In genomic region chr1:37341347-37341746, GRCm38 (mm10) we compare ENCODE assay signal across 18 mouse cellular contexts. TPM values are rescaled to one million over a fixed set of nuclear protein-coding genes. Genes with fewer than 3 reads are reported as not detected.
A peak's percentile ranks its signal among the peaks of the same experiment; 100 is the strongest.
DNase-seq lines count a peak whose midpoint lies in the region; ATAC-seq and TF ChIP-seq lines count a peak whose summit lies in the region.
"Had no signal": no experiment of that assay in that cellular context is flagged by ENCODE, and none has a peak within 500 bp of the region (broad histone marks: within the 10 kb centered on the region; RNA-seq: fewer than 3 reads in every experiment).

No protein-coding gene starts in this region.

- no peak overlapping the region for H3K9ac ChIP-seq in kidney, postnatal 0 days (ENCODE audit: low read depth, low read length)
- no peak overlapping the region for H3K9ac ChIP-seq in intestine, embryonic 16.5 days (ENCODE audit: low read depth, low read length)
- 0 out of 2 replicates have a peak overlapping the region, but pooled peaks have one; percentile 21 for H3K9ac ChIP-seq in liver, postnatal 0 days (replicated peaks)
- H3K9ac ChIP-seq: forebrain, embryonic 12.5 days; hindbrain, embryonic 14.5 days; midbrain, embryonic 12.5 days had no signal

- no peak overlapping the region for H3K4me3 ChIP-seq in heart, embryonic 10.5 days
- no peak overlapping the region for H3K4me3 ChIP-seq in kidney, postnatal 0 days (replicated peaks; ENCODE audit: low read depth, low read length)
- no peak overlapping the region for H3K4me3 ChIP-seq in intestine, embryonic 16.5 days (ENCODE audit: low read length)
- no peak overlapping the region for H3K4me3 ChIP-seq in liver, postnatal 0 days (ENCODE audit: low read depth, low read length)
- H3K4me3 ChIP-seq: forebrain, embryonic 12.5 days; midbrain, embryonic 12.5 days had no signal

- DNase-seq in heart, embryonic 10.5 days (ENCODE audit: low spot score): no peak
- DNase-seq in heart, postnatal 10 days: no peak
- peak; percentile 36 for DNase-seq in kidney, postnatal 0 days (ENCODE audit: low spot score)
- no peak for DNase-seq in kidney, postnatal 4 days
- DNase-seq in liver, postnatal 0 days: no peak
- no peak for DNase-seq in embryo, embryonic 11 days
- DNase-seq: adrenal gland, postnatal 36 days; lung, adult 2 months; right cerebral cortex, postnatal 14 days; thymus, adult 2 months; thymus, postnatal 4 days had no signal

- intact Hi-C loops in heart, postnatal 10 days (cut with DNase I): no loop called here

- no peak overlapping the region for H3K4me2 ChIP-seq in kidney, postnatal 0 days (ENCODE audit: low read length)
- no peak overlapping the region for H3K4me2 ChIP-seq in intestine, embryonic 16.5 days (ENCODE audit: low read depth, low read length)
- H3K4me2 ChIP-seq in liver, postnatal 0 days (ENCODE audit: low read depth, low read length): 0 out of 2 replicates have a peak overlapping the region, but pooled peaks have one; percentile 13
- H3K4me2 ChIP-seq: forebrain, embryonic 12.5 days; hindbrain, embryonic 14.5 days; midbrain, embryonic 12.5 days had no signal

- no peaks in the 10 kb centered on the region for H3K27me3 ChIP-seq in heart, embryonic 10.5 days (ENCODE audit: insufficient read depth, poor library complexity, severe bottlenecking)
- H3K27me3 ChIP-seq in kidney, postnatal 0 days (ENCODE audit: insufficient read depth, low read length): no peaks in the 10 kb centered on the region
- no peaks in the 10 kb centered on the region for H3K27me3 ChIP-seq in intestine, embryonic 16.5 days (replicated peaks; ENCODE audit: control insufficient read depth, insufficient read depth, low read length)
- H3K27me3 ChIP-seq in liver, postnatal 0 days (ENCODE audit: insufficient read depth, low read length): no peaks in the 10 kb centered on the region
- H3K27me3 ChIP-seq: forebrain, embryonic 12.5 days; midbrain, embryonic 12.5 days had no signal

- no peak for ATAC-seq in kidney, postnatal 0 days (replicated peaks; ENCODE audit: low FRiP score, low read depth)
- ATAC-seq in intestine, embryonic 16.5 days: peak; percentile 71
- peak; percentile 93 for ATAC-seq in liver, postnatal 0 days
- no peak for ATAC-seq in erythroid progenitor cell, adult 5-6 weeks (replicated peaks; ENCODE audit: low FRiP score, poor library complexity, severe bottlenecking)
- ATAC-seq: CD4-positive, CD25-positive, alpha-beta regulatory T cell, adult 4 months; inflammation-experienced regulatory T-cells, adult 6 months had no signal

- no peak for TF ChIP-seq CTCF in kidney, postnatal 0 days (IDR thresholded peaks at IDR 0.05; ENCODE audit: low read depth)
- TF ChIP-seq CTCF in liver, postnatal 0 days (IDR thresholded peaks at IDR 0.05; ENCODE audit: low read depth): no peak

- no peaks in the 10 kb centered on the region for H3K9me3 ChIP-seq in heart, embryonic 10.5 days
- no peaks in the 10 kb centered on the region for H3K9me3 ChIP-seq in kidney, postnatal 0 days (replicated peaks; ENCODE audit: low read length)
- H3K9me3 ChIP-seq in intestine, embryonic 16.5 days (ENCODE audit: control insufficient read depth, low read length): no peaks in the 10 kb centered on the region
- H3K9me3 ChIP-seq in liver, postnatal 0 days (ENCODE audit: low read length): no peaks in the 10 kb centered on the region
- H3K9me3 ChIP-seq: forebrain, embryonic 12.5 days; midbrain, embryonic 12.5 days had no signal

- H3K4me1 ChIP-seq in heart, embryonic 10.5 days: peaks cover 36% of the 10 kb centered on the region
- no peaks in the 10 kb centered on the region for H3K4me1 ChIP-seq in kidney, postnatal 0 days (replicated peaks; ENCODE audit: insufficient read depth, low read length)
- peaks cover 3% of the 10 kb centered on the region; the same call in 1 of the 2 replicates for H3K4me1 ChIP-seq in intestine, embryonic 16.5 days (ENCODE audit: control insufficient read depth, insufficient read depth, low read length)
- H3K4me1 ChIP-seq in liver, postnatal 0 days (ENCODE audit: insufficient read depth): peaks cover 31% of the 10 kb centered on the region
- H3K4me1 ChIP-seq: midbrain, embryonic 12.5 days had no signal

- H3K36me3 ChIP-seq in heart, embryonic 10.5 days: no peaks in the 10 kb centered on the region
- no peaks in the 10 kb centered on the region for H3K36me3 ChIP-seq in kidney, postnatal 0 days (ENCODE audit: insufficient read depth, low read length)
- H3K36me3 ChIP-seq in intestine, embryonic 16.5 days (ENCODE audit: control insufficient read depth, insufficient read depth, low read length): no peaks in the 10 kb centered on the region
- no peaks in the 10 kb centered on the region for H3K36me3 ChIP-seq in liver, postnatal 0 days (replicated peaks; ENCODE audit: insufficient read depth, low read length)
- H3K36me3 ChIP-seq: forebrain, embryonic 12.5 days; midbrain, embryonic 12.5 days had no signal

- peak overlapping the region; percentile 31; the same call in 1 of the 2 replicates for H3K27ac ChIP-seq in heart, embryonic 10.5 days
- no peak overlapping the region for H3K27ac ChIP-seq in kidney, postnatal 0 days
- no peak overlapping the region for H3K27ac ChIP-seq in intestine, embryonic 16.5 days (ENCODE audit: low read length)
- H3K27ac ChIP-seq in liver, postnatal 0 days (ENCODE audit: low read depth): peak overlapping the region; percentile 91
- H3K27ac ChIP-seq: forebrain, embryonic 12.5 days; hindbrain, embryonic 14.5 days; midbrain, embryonic 12.5 days had no signal

- 77% methylated on average over 5 of the region's 5 CpGs for WGBS in heart, embryonic 10.5 days
- 63% methylated on average over 5 of the region's 5 CpGs for WGBS in kidney, postnatal 0 days
- WGBS in intestine, embryonic 16.5 days: 75% methylated on average over 5 of the region's 5 CpGs
- 70% methylated on average over 5 of the region's 5 CpGs for WGBS in liver, postnatal 0 days (ENCODE audit: insufficient replicate concordance)

- TF ChIP-seq EP300 in liver, postnatal 0 days (IDR thresholded peaks at IDR 0.05; ENCODE audit: low read depth): no peak

RNA-seq across cellular contexts. Expression of gene Inpp4a, which starts 41.7 kb away (rescaled TPM):
- 10.5 and 13.3 TPM in 2 replicates for polyA plus RNA-seq in heart, embryonic 10.5 days (2016; fragmentation: Nextera tagmentation; extraction: Ambion mirVana)
- total RNA-seq in heart, postnatal 10 days (2021): 10 to 100 TPM; 17.3 to 18.6 TPM
- 13.6 and 14.6 TPM in 2 replicates for polyA plus RNA-seq in kidney, postnatal 0 days (2015; fragmentation: Nextera tagmentation; extraction: Ambion mirVana)
- polyA plus RNA-seq in intestine, embryonic 16.5 days (2015; fragmentation: Nextera tagmentation; extraction: Ambion mirVana): 12.1 and 12.2 TPM in 2 replicates
- polyA plus RNA-seq in liver, postnatal 0 days (2015; fragmentation: Nextera tagmentation; extraction: Ambion mirVana): 5.0 and 6.7 TPM in 2 replicates
- total RNA-seq in erythroid progenitor cell, adult 5-6 weeks (2015; ENCODE audit: low replicate concordance): 2.9 and 6.7 TPM in 2 replicates
- total RNA-seq in erythroid progenitor cell, adult 5-6 weeks (2017; ENCODE audit: low replicate concordance): 2.2 and 3.0 TPM in 2 replicates

Comparison
In these comparisons a context has a peak if more than half of its experiments do, and no peak if none do; other contexts are left out.
1. H3K27ac ChIP-seq: peak in heart, embryonic 10.5 days (single experiment) and liver, postnatal 0 days (single experiment); none in kidney, postnatal 0 days (single experiment) and intestine, embryonic 16.5 days (single experiment).
2. ATAC-seq: peak in intestine, embryonic 16.5 days (single experiment) and liver, postnatal 0 days (single experiment); none in kidney, postnatal 0 days (single experiment) and erythroid progenitor cell, adult 5-6 weeks (single experiment).